Mouse (Mus musculus) liver, adult 2 months (tissue): ENCODE results near the gene Lrfn2. TPM values are rescaled to one million over a fixed set of nuclear protein-coding genes. Genes with fewer than 3 reads are reported as not detected.

Experiments used
- DNase-seq: peaks from one replicate; pipeline ENCODE4 v3.0.0-alpha.2; 2011; ENCODE audit warnings: low read depth, low spot score; ENCODE audit errors: extremely low read depth
- H3K27ac ChIP-seq: fragments of 200-500 bp; replicated peaks from 2 replicates; pipeline ENCODE4 v1.5.1; 2012; ENCODE audit warnings: low read depth, mild to moderate bottlenecking, control low read depth, inconsistent platforms, low read length; ENCODE audit not compliant: insufficient read depth
- H3K27me3 ChIP-seq: fragments of 200-500 bp; 2 replicates; pipeline ENCODE4 v1.6.1; 2012; ENCODE audit warnings: mild to moderate bottlenecking, moderate library complexity, low read length, inconsistent platforms; ENCODE audit not compliant: control insufficient read depth, insufficient read depth
- H3K36me3 ChIP-seq: fragments of 200-500 bp; 2 replicates; pipeline ENCODE4 v1.6.1; 2012; ENCODE audit warnings: low read length, inconsistent platforms; ENCODE audit not compliant: control insufficient read depth, insufficient read depth
- H3K4me1 ChIP-seq: fragments of 200-500 bp; 2 replicates; pipeline ENCODE4 v1.6.1; 2011; ENCODE audit warnings: low read length; ENCODE audit not compliant: control insufficient read depth, insufficient read depth
- H3K4me3 ChIP-seq: fragments of 200-500 bp; 2 replicates; pipeline ENCODE4 v1.5.1; 2011; ENCODE audit warnings: low read depth, mild to moderate bottlenecking, control low read depth, low read length, moderate library complexity; ENCODE audit not compliant: insufficient read depth
- H3K79me2 ChIP-seq: fragments of 200-500 bp; 2 replicates; pipeline ENCODE4 v1.6.1; 2012; ENCODE audit warnings: inconsistent platforms, mild to moderate bottlenecking, low read length, moderate library complexity; ENCODE audit not compliant: control insufficient read depth, insufficient read depth
- H3K9ac ChIP-seq: fragments of 200-500 bp; 2 replicates; pipeline ENCODE4 v1.6.1; 2012; ENCODE audit warnings: low read depth, mild to moderate bottlenecking, control low read depth, inconsistent platforms, low read length
- CTCF ChIP-seq: fragments of 200-500 bp; IDR thresholded peaks from 2 replicates; pipeline ENCODE4 v1.5.1; 2011; ENCODE audit warnings: low read depth, low read length, control low read depth
- POLR2A ChIP-seq: fragments of 200-500 bp; IDR thresholded peaks from 2 replicates; pipeline ENCODE4 v1.6.1; 2011; ENCODE audit warnings: low read length, control low read depth; ENCODE audit not compliant: insufficient read depth; ENCODE audit errors: extremely low read depth
- WGBS: fragments of 180-500 bp; shearing (Covaris S2); methylation state at CpG from one replicate; pipeline ENCODE4 v1.1.7; 2018; 5-methylcytosine and 5-hydroxymethylcytosine counted together
- polyA plus RNA-seq: library from polyadenylated mRNA; depleted of rRNA; stranded (reverse); fragments of >200 nt; gene quantifications from 2 replicates; pipeline ENCODE4 v1.2.3, GENCODE M21; 2012
- total RNA-seq: library from RNA; depleted of rRNA; stranded (reverse); fragments of >200 nt; gene quantifications from 2 replicates; pipeline ENCODE4 v1.2.3, GENCODE M21; 2014

Lrfn2 gene
- total and polyA plus RNA-seq, 2 experiments, result not detected

GRCm38 (mm10) chr17:49009384-49010073 lies 77.3 kb downstream of the Lrfn2 start:
- H3K36me3 ChIP-seq, result no peaks in the 10 kb centered on the region
- no peak for DNase-seq
- TF ChIP-seq CTCF (no peak), POLR2A (no peak)
- no peaks in the 10 kb centered on the region for H3K4me1 ChIP-seq
- no peak overlapping the region for H3K4me3 ChIP-seq
- WGBS, result 55% methylated on average over 7 of the region's 7 CpGs
- H3K9ac ChIP-seq, result no peak overlapping the region
- H3K27me3 ChIP-seq, result no peaks in the 10 kb centered on the region
- no peak overlapping the region for H3K27ac ChIP-seq
- no peaks in the 10 kb centered on the region for H3K79me2 ChIP-seq

- Histone ChIP-seq H3K27me3 (no peaks in the 10 kb centered on the region), H3K4me3 (no peak overlapping the region), H3K27ac (no peak overlapping the region), H3K36me3 (no peaks in the 10 kb centered on the region), H3K4me1 (no peaks in the 10 kb centered on the region), H3K79me2 (no peaks in the 10 kb centered on the region), H3K9ac (no peak overlapping the region)
- no peak for DNase-seq
- no peak for TF ChIP-seq CTCF
- WGBS, result 73% methylated on average over 7 of the region's 7 CpGs
Measured at GRCm38 (mm10) chr17:49013876-49014600, 81.9 kb downstream of the Lrfn2 start.

- Histone ChIP-seq H3K27ac (no peak overlapping the region), H3K4me1 (no peaks in the 10 kb centered on the region), H3K9ac (no peak overlapping the region), H3K27me3 (no peaks in the 10 kb centered on the region), H3K4me3 (no peak overlapping the region), H3K36me3 (no peaks in the 10 kb centered on the region), H3K79me2 (no peaks in the 10 kb centered on the region)
- TF ChIP-seq POLR2A (no peak), CTCF (no peak)
- no peak for DNase-seq
- 90% methylated on average over 6 of the region's 6 CpGs for WGBS
Measured at GRCm38 (mm10) chr17:49015368-49015767, 83.2 kb downstream of the Lrfn2 start.

GRCm38 (mm10) chr17:49016229-49016628 lies 84.0 kb downstream of the Lrfn2 start:
- no peak overlapping the region for H3K27ac ChIP-seq
- no peaks in the 10 kb centered on the region for H3K79me2 ChIP-seq
- TF ChIP-seq POLR2A (no peak), CTCF (no peak)
- H3K9ac ChIP-seq, result no peak overlapping the region
- 85% methylated on average over 6 of the region's 6 CpGs for WGBS
- no peaks in the 10 kb centered on the region for H3K4me1 ChIP-seq
- no peaks in the 10 kb centered on the region for H3K36me3 ChIP-seq
- peak; percentile 9 for DNase-seq
- H3K4me3 ChIP-seq, result no peak overlapping the region
- no peaks in the 10 kb centered on the region for H3K27me3 ChIP-seq

- H3K4me1 ChIP-seq, result no peaks in the 10 kb centered on the region
- no peak overlapping the region for H3K9ac ChIP-seq
- no peak overlapping the region for H3K27ac ChIP-seq
- no peaks in the 10 kb centered on the region for H3K27me3 ChIP-seq
- TF ChIP-seq POLR2A (no peak), CTCF (no peak)
- no peak overlapping the region for H3K4me3 ChIP-seq
- 58% methylated on average over 17 of the region's 17 CpGs for WGBS
- H3K79me2 ChIP-seq, result no peaks in the 10 kb centered on the region
- no peak for DNase-seq
- no peaks in the 10 kb centered on the region for H3K36me3 ChIP-seq
Measured at GRCm38 (mm10) chr17:49017438-49018415, 85.5 kb downstream of the Lrfn2 start.
